Mouse (Mus musculus) C2C12 (cell line): Measurements from ENCODE around the gene Lap3. TPM values are rescaled to one million over a fixed set of nuclear protein-coding genes. Genes with fewer than 3 reads are reported as not detected.

ENCODE experiments used
- H3K27me3 ChIP-seq: one replicate; pipeline ENCODE4 v1.6.1; 2011; ENCODE audit not compliant: control insufficient read depth, insufficient read depth, insufficient read length
- H3K36me3 ChIP-seq: one replicate; pipeline ENCODE4 v1.6.1; 2011; ENCODE audit not compliant: control insufficient read depth, insufficient read depth
- H3K4me3 ChIP-seq: one replicate; pipeline ENCODE4 v1.5.1; 2011; ENCODE audit warnings: mild to moderate bottlenecking, control low read depth; ENCODE audit not compliant: poor library complexity, insufficient read depth, severe bottlenecking
- H3K79me2 ChIP-seq: one replicate; pipeline ENCODE4 v1.6.1; 2011; ENCODE audit not compliant: control insufficient read depth, insufficient read depth
- H3K79me3 ChIP-seq: one replicate; pipeline ENCODE4 v1.6.1; 2011; ENCODE audit warnings: low read depth, control low read depth
- H3ac ChIP-seq: one replicate; pipeline ENCODE3; 2011; ENCODE audit warnings: low read depth; ENCODE audit not compliant: control insufficient read depth, insufficient read length
- CEBPB ChIP-seq: IDR thresholded peaks from one replicate; pipeline ENCODE4 v1.6.1; 2011; ENCODE audit warnings: low read depth, mild to moderate bottlenecking, control low read depth, moderate library complexity
- CTCF ChIP-seq: IDR thresholded peaks from one replicate; pipeline ENCODE4 v1.5.1; 2011; ENCODE audit not compliant: control insufficient read depth, insufficient read depth, insufficient read length
- FOSL1 ChIP-seq: IDR thresholded peaks from one replicate; pipeline ENCODE4 v1.8.0; 2011; ENCODE audit warnings: mild to moderate bottlenecking, low read length; ENCODE audit not compliant: poor library complexity, insufficient read depth, severe bottlenecking
- MAX ChIP-seq: IDR thresholded peaks from one replicate; pipeline ENCODE4 v1.6.1; 2011; ENCODE audit warnings: mild to moderate bottlenecking, control low read depth
- MYOD1 ChIP-seq: IDR thresholded peaks from one replicate; pipeline ENCODE4 v1.6.1; 2011; ENCODE audit warnings: low read depth; ENCODE audit not compliant: control insufficient read depth, insufficient read length
- MYOG ChIP-seq: IDR thresholded peaks from one replicate; pipeline ENCODE4 v1.6.1; 2011; ENCODE audit not compliant: control insufficient read depth, insufficient read length; ENCODE audit errors: extremely low read depth
- USF1 ChIP-seq: IDR thresholded peaks from one replicate; pipeline ENCODE4 v1.6.1; 2011; ENCODE audit warnings: low read depth, mild to moderate bottlenecking, control low read depth, moderate library complexity
- polyA plus RNA-seq: library from polyadenylated mRNA; unstranded; fragments of >200 nt; fragmentation: generic; extraction: Trizol; gene quantifications from one replicate; pipeline ENCODE4 v1.2.1, GENCODE M21; 2012; ENCODE audit warnings: missing spikeins

The Lap3 gene
- polyA plus RNA-seq, 1 experiment = 87.7 TPM

GRCm38 (mm10) chr5:45515151-45515743 lies 22.1 kb downstream of the Lap3 start:
- Histone ChIP-seq H3K79me3 (no peaks in the 10 kb centered on the region), H3K27me3 (no peaks in the 10 kb centered on the region), H3K4me3 (no peak overlapping the region), H3K36me3 (peaks cover 35% of the 10 kb centered on the region), H3K79me2 (peaks cover 2% of the 10 kb centered on the region), H3ac (no peak overlapping the region)
- TF ChIP-seq CEBPB = no peak
- no peak for TF ChIP-seq MAX
- TF ChIP-seq MYOD1 = no peak
- no peak for TF ChIP-seq MYOG
- no peak for TF ChIP-seq FOSL1
- TF ChIP-seq CTCF = no peak
- TF ChIP-seq USF1 = no peak

- Histone ChIP-seq H3K79me3 (peaks cover 30% of the 10 kb centered on the region), H3K79me2 (peaks cover 39% of the 10 kb centered on the region), H3ac (peak within 1 kb of the TSS; percentile 93), H3K4me3 (peak within 1 kb of the TSS; percentile 74), H3K36me3 (peaks cover 20% of the 10 kb centered on the region), H3K27me3 (no peaks in the 10 kb centered on the region)
- TF ChIP-seq CTCF (no peak), USF1 (peak; percentile 98)
These were observed 27.0 kb downstream of the Lap3 start, which contains the start of gene Med28 for GRCm38 (mm10) chr5:45519960-45520808. Med28 (plus strand) TSS chr5:45520229.

GRCm38 (mm10) chr5:45520809-45521110 lies 27.6 kb downstream of the Lap3 start:
- Histone ChIP-seq H3K27me3 (no peaks in the 10 kb centered on the region), H3K4me3 (peak overlapping the region; percentile 74), H3K79me3 (peaks cover 30% of the 10 kb centered on the region), H3K79me2 (peaks cover 39% of the 10 kb centered on the region), H3ac (peak overlapping the region; percentile 93), H3K36me3 (peaks cover 24% of the 10 kb centered on the region)
- TF ChIP-seq CEBPB (no peak), MAX (no peak), CTCF (no peak), USF1 (no peak), MYOG (no peak), MYOD1 (no peak), FOSL1 (no peak)

GRCm38 (mm10) chr5:45521601-45522000 lies 28.4 kb downstream of the Lap3 start:
- peaks cover 30% of the 10 kb centered on the region for H3K79me3 ChIP-seq
- H3K79me2 ChIP-seq = peaks cover 39% of the 10 kb centered on the region
- H3K36me3 ChIP-seq = peaks cover 32% of the 10 kb centered on the region
- TF ChIP-seq CTCF = no peak
- no peak for TF ChIP-seq MYOD1
- TF ChIP-seq MAX = no peak
- TF ChIP-seq FOSL1 = no peak
- TF ChIP-seq CEBPB = no peak
- no peak for TF ChIP-seq USF1
- no peak for TF ChIP-seq MYOG
- no peak overlapping the region for H3ac ChIP-seq
- H3K4me3 ChIP-seq = no peak overlapping the region
- H3K27me3 ChIP-seq = no peaks in the 10 kb centered on the region

GRCm38 (mm10) chr5:45525101-45525500 lies 31.9 kb downstream of the Lap3 start:
- Histone ChIP-seq H3K27me3 (no peaks in the 10 kb centered on the region), H3K36me3 (peaks cover 53% of the 10 kb centered on the region), H3K4me3 (no peak overlapping the region), H3ac (no peak overlapping the region), H3K79me2 (peaks cover 39% of the 10 kb centered on the region), H3K79me3 (peaks cover 30% of the 10 kb centered on the region)
- TF ChIP-seq CTCF (no peak), MYOD1 (no peak), MYOG (no peak), CEBPB (no peak), FOSL1 (no peak), USF1 (no peak), MAX (no peak)
